Mouse (Mus musculus): Measurements from ENCODE around the gene Adam12.

DNA sequence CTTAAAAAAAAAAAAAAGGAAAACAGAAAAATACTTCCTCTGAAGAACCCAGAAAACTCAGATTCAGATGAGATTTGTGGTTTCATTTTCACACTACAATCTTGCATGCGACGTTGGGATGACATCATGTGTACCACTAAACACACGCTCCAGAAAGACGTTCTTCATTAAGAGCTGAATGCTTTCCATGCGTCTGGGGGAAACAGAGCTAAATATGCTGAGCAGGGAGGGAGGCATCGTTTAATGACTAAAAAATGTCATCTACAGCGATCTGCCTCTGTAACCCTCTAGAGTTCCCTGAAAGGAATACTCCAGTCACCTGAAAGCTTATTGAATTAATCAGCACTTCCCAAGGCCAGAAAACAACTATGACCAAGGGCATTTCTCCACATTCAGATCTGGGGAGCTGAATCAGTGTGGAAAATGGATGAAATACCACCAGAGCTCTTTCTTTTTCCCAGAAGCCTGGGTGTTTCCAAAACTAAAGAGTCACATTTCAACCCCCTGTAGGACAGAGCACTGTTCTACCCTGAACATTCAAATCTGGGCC lies 203.6 kb downstream of the Adam12 start:
- TF ChIP-seq CTCF (conservative IDR thresholded peaks at IDR 0.05; ENCODE audit: low read length) = no peak
- no peak for TF ChIP-seq POU5F1 (IDR thresholded peaks at IDR 0.05; ENCODE audit: borderline replicate concordance, low read length)

All from E14TG2a.4 (cell line).